Mouse (Mus musculus) spleen, adult 2 months (tissue): Measurements from ENCODE around the gene Trappc4. TPM values are rescaled to one million over a fixed set of nuclear protein-coding genes. Genes with fewer than 3 reads are reported as not detected.
"Not testable (repeated sequence)": the region's sequence is repeated elsewhere in the genome, so short reads cannot be mapped to it uniquely, and the experiment has no call there.

Source experiments
- DNase-seq, 2 experiments: peaks; one replicate each; pipeline versions ENCODE4 v3.0.0 to v3.0.0-alpha.2; 2012 to 2021; ENCODE audit warnings: low spot score in 2 of 2, low read depth in 1 of 2
- H3K27ac ChIP-seq: fragments of 200-500 bp; 2 replicates; pipeline ENCODE4 v1.5.1; 2012; ENCODE audit warnings: low read length, inconsistent platforms; ENCODE audit not compliant: insufficient read depth
- H3K27me3 ChIP-seq: fragments of 200-500 bp; 2 replicates; pipeline ENCODE4 v1.6.1; 2012; ENCODE audit warnings: mild to moderate bottlenecking, moderate library complexity, low read length, inconsistent platforms; ENCODE audit not compliant: control insufficient read depth, insufficient read depth
- H3K36me3 ChIP-seq: fragments of 200-500 bp; 2 replicates; pipeline ENCODE4 v1.6.1; 2012; ENCODE audit warnings: mild to moderate bottlenecking, low read length, inconsistent platforms; ENCODE audit not compliant: control insufficient read depth, insufficient read depth
- H3K4me1 ChIP-seq: fragments of 200-500 bp; 2 replicates; pipeline ENCODE4 v1.6.1; 2011; ENCODE audit warnings: inconsistent platforms; ENCODE audit not compliant: control insufficient read depth, insufficient read depth, insufficient read length
- H3K4me3 ChIP-seq: fragments of 200-500 bp; 2 replicates; pipeline ENCODE4 v1.5.1; 2011; ENCODE audit warnings: mild to moderate bottlenecking, inconsistent platforms; ENCODE audit not compliant: insufficient read depth, insufficient read length; ENCODE audit errors: extremely low read depth
- CTCF ChIP-seq: fragments of 200-500 bp; IDR thresholded peaks from 2 replicates; pipeline ENCODE4 v1.5.1; 2011; ENCODE audit warnings: mild to moderate bottlenecking, inconsistent platforms; ENCODE audit not compliant: insufficient read depth, insufficient read length, insufficient replicate concordance; ENCODE audit errors: extremely low read depth
- POLR2A ChIP-seq: fragments of 200-500 bp; IDR thresholded peaks from 2 replicates; pipeline ENCODE4 v1.6.1; 2011; ENCODE audit warnings: low read depth, low read length, inconsistent platforms
- WGBS: fragments of 180-500 bp; shearing (Covaris S2); methylation state at CpG from one replicate; pipeline ENCODE4 v1.1.7; 2018; 5-methylcytosine and 5-hydroxymethylcytosine counted together
- polyA plus RNA-seq: library from polyadenylated mRNA; depleted of rRNA; stranded (reverse); fragments of >200 nt; gene quantifications from 2 replicates; pipeline ENCODE4 v1.2.3, GENCODE M21; 2012; rRNA removed

Trappc4 gene
- 22.9 and 29.7 TPM in 2 replicates for polyA plus RNA-seq

- Histone ChIP-seq H3K36me3 (peaks cover 37% of the 10 kb centered on the region), H3K27ac (peak within 1 kb of the TSS; percentile 96), H3K4me1 (no peaks in the 10 kb centered on the region), H3K4me3 (peak within 1 kb of the TSS; percentile 92), H3K27me3 (no peaks in the 10 kb centered on the region)
- DNase-seq, result peak; percentile 89 to 94
- TF ChIP-seq POLR2A (peak; percentile 44; the same call in 1 of the 2 replicates), CTCF (no peak)
- WGBS, result under 1% methylated on average over 51 of the region's 51 CpGs
These were observed at the start of gene Trappc4, which contains the start of gene Rps25 for GRCm38 (mm10) chr9:44406906-44407751. Gene Trappc4, minus strand, starts transcription at chr9:44407600. Gene Rps25, plus strand, starts transcription at chr9:44407139.

DNA sequence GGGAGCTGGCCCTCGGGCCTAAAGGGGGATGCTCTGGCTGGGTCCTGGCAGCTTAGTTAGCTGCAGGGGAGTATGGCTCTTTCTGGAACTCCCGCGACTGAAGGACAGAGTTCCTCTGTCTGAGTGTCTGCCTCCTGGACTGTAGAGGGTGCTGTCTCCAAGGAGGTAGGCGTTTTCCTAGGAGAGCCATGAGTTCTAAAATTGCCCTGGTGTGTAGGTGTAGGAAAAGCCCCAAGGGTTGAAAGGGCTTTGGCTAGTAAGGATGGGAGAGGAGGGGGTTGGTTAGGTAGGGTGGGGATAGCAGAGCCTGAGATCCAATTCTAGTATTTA lies 47.5 kb upstream of the Trappc4 start, which contains the start of gene Upk2:
Gene Upk2 (minus strand): TSS at position 86 of the 330 bp plus-strand sequence.
- no peak for TF ChIP-seq POLR2A
- TF ChIP-seq CTCF, result no peak
- DNase-seq, result no peak
- no peaks in the 10 kb centered on the region; the same call in 1 of the 2 replicates for H3K4me1 ChIP-seq
- no peak within 1 kb of the TSS for H3K27ac ChIP-seq
- WGBS, result 76% methylated on average over 4 of the region's 4 CpGs
- H3K27me3 ChIP-seq, result no peaks in the 10 kb centered on the region
- H3K4me3 ChIP-seq, result no peak within 1 kb of the TSS
- H3K36me3 ChIP-seq, result no peaks in the 10 kb centered on the region

GRCm38 (mm10) chr9:44454132-44454890 lies 46.9 kb upstream of the Trappc4 start:
- TF ChIP-seq CTCF (peak; percentile 98), POLR2A (no peak)
- Histone ChIP-seq H3K27ac (no peak overlapping the region), H3K4me1 (no peaks in the 10 kb centered on the region; the same call in 1 of the 2 replicates), H3K27me3 (no peaks in the 10 kb centered on the region), H3K4me3 (no peak overlapping the region), H3K36me3 (no peaks in the 10 kb centered on the region)
- DNase-seq, result peak; percentile 63 to 81
- 28% methylated on average over 14 of the region's 14 CpGs for WGBS

DNA sequence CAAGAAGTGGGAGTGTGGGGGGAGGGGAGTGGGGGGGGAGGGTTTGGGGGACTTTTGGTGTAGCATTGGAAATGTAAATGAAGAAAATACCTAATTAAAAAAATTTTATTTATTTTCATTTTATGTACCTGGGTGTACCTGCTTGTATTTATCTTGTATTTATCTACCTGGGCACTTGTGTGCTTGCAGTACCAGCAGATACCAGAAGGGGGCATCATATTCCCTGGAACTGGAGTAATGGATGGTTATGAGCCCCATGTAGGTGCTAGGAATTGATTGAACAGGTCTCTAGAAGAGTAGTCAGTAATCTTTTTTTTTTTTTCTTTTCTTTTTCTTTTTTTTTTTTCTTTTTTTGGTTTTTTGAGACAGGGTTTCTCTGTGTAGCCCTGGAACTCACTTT lies 43.0 kb upstream of the Trappc4 start:
- TF ChIP-seq POLR2A (no peak), CTCF (no peak)

GRCm38 (mm10) chr9:44444402-44445025 lies 37.1 kb upstream of the Trappc4 start:
- not testable (repeated sequence) for H3K36me3 ChIP-seq, H3K4me3 ChIP-seq, H3K4me1 ChIP-seq, H3K27ac ChIP-seq, DNase-seq, H3K27me3 ChIP-seq
- 83% methylated on average over 7 of the region's 7 CpGs for WGBS

More for the DNA sequence above, 43.0 kb upstream of the Trappc4 start:
- no peak overlapping the region for H3K27ac ChIP-seq
- no peaks in the 10 kb centered on the region for H3K36me3 ChIP-seq
- H3K4me3 ChIP-seq, result no peak overlapping the region
- no peaks in the 10 kb centered on the region for H3K27me3 ChIP-seq
- DNase-seq, result no peak
- H3K4me1 ChIP-seq, result no peaks in the 10 kb centered on the region; the same call in 1 of the 2 replicates

- 89% methylated on average over 19 of the region's 19 CpGs for WGBS
- Histone ChIP-seq H3K4me3 (no peak within 1 kb of the TSS), H3K27ac (no peak within 1 kb of the TSS), H3K27me3 (no peaks in the 10 kb centered on the region), H3K4me1 (no peaks in the 10 kb centered on the region; the same call in 1 of the 2 replicates), H3K36me3 (no peaks in the 10 kb centered on the region)
- DNase-seq, result no peak
- TF ChIP-seq CTCF (no peak), POLR2A (no peak)
These were observed 33.6 kb upstream of the Trappc4 start, which contains the start of gene Foxr1 for GRCm38 (mm10) chr9:44440961-44441360. Gene Foxr1, minus strand, starts transcription at chr9:44441136.
